7 mouse cellular contexts compared by ENCODE assay signal in the genomic region with DNA sequence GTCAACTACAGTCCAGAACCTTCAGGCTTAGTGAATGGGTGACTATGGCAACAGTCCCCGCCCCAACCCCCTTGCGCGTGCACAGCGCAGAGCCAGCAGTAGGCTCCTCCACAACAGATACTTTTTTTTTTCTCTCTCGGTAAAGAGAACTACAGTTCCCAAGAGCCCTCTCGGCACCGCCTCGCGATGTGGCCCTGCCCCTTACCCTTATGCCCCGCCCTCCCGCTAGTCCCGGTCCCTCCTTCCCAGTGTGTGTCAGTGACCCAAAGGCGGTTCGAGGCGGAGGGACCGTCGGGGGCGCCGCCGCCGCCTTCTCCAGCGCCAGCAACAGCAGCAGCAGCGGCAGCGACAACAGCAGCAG. TPM values are rescaled to one million over a fixed set of nuclear protein-coding genes. Genes with fewer than 3 reads are reported as not detected.
DNase-seq lines count a peak whose midpoint lies in the region; ATAC-seq lines count a peak whose summit lies in the region.

Peli1 (plus strand) TSS at position 225 of the 361 bp plus-strand sequence.

- peak; percentile 95 for DNase-seq in adrenal gland, postnatal 25 days
- peak; percentile 100 for DNase-seq in heart, adult 11 months
- peak; percentile 94 for DNase-seq in kidney, adult 18-20 months
- peak; percentile 97 for DNase-seq in limb, embryonic 11.5 days (ENCODE audit: low spot score)
- DNase-seq in midbrain, embryonic 14.5 days: peak; percentile 97
- peak; percentile 92 for DNase-seq in spleen, adult 18-20 months

- no peaks in the 10 kb centered on the region for H3K9me3 ChIP-seq in embryonic facial prominence, embryonic 12.5 days
- no peaks in the 10 kb centered on the region for H3K9me3 ChIP-seq in limb, embryonic 11.5 days (ENCODE audit: control insufficient read depth, low read length)
- H3K9me3 ChIP-seq in midbrain, embryonic 14.5 days (ENCODE audit: control insufficient read depth, low read length): no peaks in the 10 kb centered on the region

- H3K4me3 ChIP-seq in embryonic facial prominence, embryonic 12.5 days: peak within 1 kb of the TSS; percentile 95
- peak within 1 kb of the TSS; percentile 72 for H3K4me3 ChIP-seq in limb, embryonic 11.5 days (ENCODE audit: low read depth, low read length)
- peak within 1 kb of the TSS; percentile 87 for H3K4me3 ChIP-seq in midbrain, embryonic 14.5 days (replicated peaks; ENCODE audit: low read depth, low read length)

- peak within 1 kb of the TSS; percentile 100 for H3K27ac ChIP-seq in embryonic facial prominence, embryonic 12.5 days
- H3K27ac ChIP-seq in limb, embryonic 11.5 days (replicated peaks; ENCODE audit: low read depth, low read length): peak within 1 kb of the TSS; percentile 98
- peak within 1 kb of the TSS; percentile 99 for H3K27ac ChIP-seq in midbrain, embryonic 14.5 days (replicated peaks; ENCODE audit: low read depth, low read length)

- no peaks in the 10 kb centered on the region for H3K27me3 ChIP-seq in embryonic facial prominence, embryonic 12.5 days
- H3K27me3 ChIP-seq in limb, embryonic 11.5 days (ENCODE audit: control insufficient read depth, insufficient read depth, low read length): no peaks in the 10 kb centered on the region
- no peaks in the 10 kb centered on the region for H3K27me3 ChIP-seq in midbrain, embryonic 14.5 days (ENCODE audit: control insufficient read depth, insufficient read depth, low read length)

- no peaks in the 10 kb centered on the region for H3K36me3 ChIP-seq in embryonic facial prominence, embryonic 12.5 days
- no peaks in the 10 kb centered on the region for H3K36me3 ChIP-seq in limb, embryonic 11.5 days (ENCODE audit: control insufficient read depth, insufficient read depth, low read length)
- no peaks in the 10 kb centered on the region for H3K36me3 ChIP-seq in midbrain, embryonic 14.5 days (ENCODE audit: control insufficient read depth, insufficient read depth, low read length)

- peak within 1 kb of the TSS; percentile 61 for H3K4me2 ChIP-seq in embryonic facial prominence, embryonic 12.5 days (replicated peaks)
- peak within 1 kb of the TSS; percentile 41; the same call in 1 of the 2 replicates for H3K4me2 ChIP-seq in limb, embryonic 11.5 days (ENCODE audit: low read depth, severe bottlenecking)
- peak within 1 kb of the TSS; percentile 57 for H3K4me2 ChIP-seq in midbrain, embryonic 14.5 days (ENCODE audit: low read length)

- ATAC-seq in embryonic facial prominence, embryonic 12.5 days (ENCODE audit: insufficient number of reproducible peaks, insufficient read depth, low FRiP score, low TSS enrichment): peak; percentile 100
- peak; percentile 98 for ATAC-seq in limb, embryonic 11.5 days (ENCODE audit: insufficient number of reproducible peaks, low FRiP score, low TSS enrichment, low read depth)
- ATAC-seq in midbrain, embryonic 14.5 days (ENCODE audit: low FRiP score, low TSS enrichment): peak; percentile 99

- under 1% methylated on average over 24 of the region's 24 CpGs for WGBS in embryonic facial prominence, embryonic 12.5 days
- 0% methylated on average over 24 of the region's 24 CpGs for WGBS in limb, embryonic 11.5 days
- WGBS in midbrain, embryonic 14.5 days: under 1% methylated on average over 23 of the region's 24 CpGs

- H3K4me1 ChIP-seq in embryonic facial prominence, embryonic 12.5 days: peaks cover 11% of the 10 kb centered on the region
- 0 out of 2 replicates have a peak, but pooled peaks cover 2% of the 10 kb centered on the region for H3K4me1 ChIP-seq in limb, embryonic 11.5 days (ENCODE audit: control insufficient read depth, insufficient read depth, low read length)
- H3K4me1 ChIP-seq in midbrain, embryonic 14.5 days (ENCODE audit: control insufficient read depth, insufficient read depth, low read length): peaks cover 14% of the 10 kb centered on the region

- peak within 1 kb of the TSS; percentile 99 for H3K9ac ChIP-seq in embryonic facial prominence, embryonic 12.5 days
- peak within 1 kb of the TSS; percentile 98 for H3K9ac ChIP-seq in limb, embryonic 11.5 days (ENCODE audit: low read length)
- H3K9ac ChIP-seq in midbrain, embryonic 14.5 days (replicated peaks; ENCODE audit: low read length): peak within 1 kb of the TSS; percentile 99

RNA-seq across cellular contexts. Expression of gene Peli1, which starts in this region (rescaled TPM):
- total RNA-seq in adrenal gland, postnatal 25 days (2021): 18.0 and 19.0 TPM in 2 replicates
- polyA plus RNA-seq in embryonic facial prominence, embryonic 12.5 days (2016; fragmentation: Nextera tagmentation; extraction: Ambion mirVana): 64.8 and 65.5 TPM in 2 replicates
- polyA plus RNA-seq in limb, embryonic 11.5 days (2014; fragmentation: Nextera tagmentation; extraction: Ambion mirVana): 75.6 and 78.9 TPM in 2 replicates
- 82.4 and 104 TPM in 2 replicates for polyA plus RNA-seq in midbrain, embryonic 14.5 days (2014; fragmentation: Nextera tagmentation; extraction: Ambion mirVana)

Comparison
In these comparisons a context has a peak if more than half of its experiments do, and no peak if none do; other contexts are left out.
1. Peak in every context shown above with its lines: DNase-seq, ATAC-seq, H3K4me3 ChIP-seq and H3K27ac ChIP-seq.